Comparison of ENCODE assay signal across 20 mouse cellular contexts in genomic region chr5:19306656-19307055, GRCm38 (mm10).
A peak's percentile ranks its signal among the peaks of the same experiment; 100 is the strongest.
DNase-seq lines count a peak whose midpoint lies in the region; ATAC-seq and TF ChIP-seq lines count a peak whose summit lies in the region.
"Had no signal": no experiment of that assay in that cellular context is flagged by ENCODE, and none has a peak within 500 bp of the region (broad histone marks: within the 10 kb centered on the region; RNA-seq: fewer than 3 reads in every experiment).

No protein-coding gene starts in this region.

- H3K27ac ChIP-seq in liver, postnatal 0 days (ENCODE audit: low read depth) = no peak overlapping the region
- H3K27ac ChIP-seq: embryonic facial prominence, embryonic 13.5 days; forebrain, embryonic 12.5 days; heart, embryonic 15.5 days; hindbrain, embryonic 13.5 days had no signal

- ATAC-seq in cerebellum, adult (ENCODE audit: insufficient number of reproducible peaks, low FRiP score, low TSS enrichment) = peak; percentile 49; the same call in 1 of the 2 replicates
- no peak for ATAC-seq in liver, postnatal 0 days
- ATAC-seq: CD4-positive, CD25-positive, alpha-beta regulatory T cell, adult 4 months; intestine, embryonic 16.5 days had no signal

- 73% methylated on average over 6 of the region's 6 CpGs for WGBS in liver, postnatal 0 days (ENCODE audit: insufficient replicate concordance)

- H3K27me3 ChIP-seq in liver, postnatal 0 days (ENCODE audit: insufficient read depth, low read length) = no peaks in the 10 kb centered on the region
- H3K27me3 ChIP-seq: embryonic facial prominence, embryonic 13.5 days; forebrain, embryonic 12.5 days; heart, embryonic 15.5 days; hindbrain, embryonic 13.5 days had no signal

- no peaks in the 10 kb centered on the region for H3K4me1 ChIP-seq in liver, postnatal 0 days (ENCODE audit: insufficient read depth)
- H3K4me1 ChIP-seq: embryonic facial prominence, embryonic 13.5 days; forebrain, embryonic 12.5 days; heart, embryonic 15.5 days; hindbrain, embryonic 13.5 days had no signal

- no peak overlapping the region for H3K4me3 ChIP-seq in liver, postnatal 0 days (ENCODE audit: low read depth, low read length)
- H3K4me3 ChIP-seq: embryonic facial prominence, embryonic 13.5 days; forebrain, embryonic 12.5 days; heart, embryonic 15.5 days; hindbrain, embryonic 13.5 days had no signal

- H3K9ac ChIP-seq in liver, postnatal 0 days (replicated peaks) = no peak overlapping the region
- H3K9ac ChIP-seq: embryonic facial prominence, embryonic 13.5 days; forebrain, embryonic 12.5 days; heart, embryonic 15.5 days; hindbrain, embryonic 13.5 days had no signal

- no peak overlapping the region for H3K4me2 ChIP-seq in liver, postnatal 0 days (ENCODE audit: low read depth, low read length)
- H3K4me2 ChIP-seq: embryonic facial prominence, embryonic 13.5 days; forebrain, embryonic 12.5 days; heart, embryonic 11.5 days; heart, embryonic 15.5 days; hindbrain, embryonic 13.5 days had no signal

- TF ChIP-seq CTCF in liver, postnatal 0 days (IDR thresholded peaks at IDR 0.05; ENCODE audit: low read depth) = no peak

- no peaks in the 10 kb centered on the region for H3K9me3 ChIP-seq in liver, postnatal 0 days (ENCODE audit: low read length)
- H3K9me3 ChIP-seq: embryonic facial prominence, embryonic 13.5 days; forebrain, embryonic 12.5 days; G1E; heart, embryonic 15.5 days; hindbrain, embryonic 13.5 days had no signal

- no peak for TF ChIP-seq EP300 in liver, postnatal 0 days (IDR thresholded peaks at IDR 0.05; ENCODE audit: low read depth)

- no peaks in the 10 kb centered on the region for H3K36me3 ChIP-seq in liver, postnatal 0 days (replicated peaks; ENCODE audit: insufficient read depth, low read length)
- H3K36me3 ChIP-seq: embryonic facial prominence, embryonic 13.5 days; forebrain, embryonic 12.5 days; G1E; heart, embryonic 15.5 days; hindbrain, embryonic 13.5 days had no signal

- no peak for DNase-seq in cerebellum, postnatal 4 days (ENCODE audit: low spot score in 2 of 2)
- DNase-seq in cerebellum, adult 11-12 months = peak; percentile 10
- peak; percentile 30 for DNase-seq in cerebellum, adult 9-11 months
- peak; percentile 4 to 19 for DNase-seq in cerebellum, postnatal 36 days
- no peak for DNase-seq in liver, postnatal 0 days
- no peak for DNase-seq in adrenal gland, adult (ENCODE audit: inconsistent age in 2 of 2, low spot score in 1 of 2)
- DNase-seq: adrenal gland, postnatal 10 days; B cell, adult 2 months; heart, adult 18-20 months; heart, postnatal 14 days; kidney, adult 2 months had no signal

Comparison
In these comparisons a context has a peak if more than half of its experiments do, and no peak if none do; other contexts are left out.
1. DNase-seq: peak in cerebellum, adult 11-12 months (single experiment), cerebellum, adult 9-11 months (single experiment) and cerebellum, postnatal 36 days (2 of 2); none in cerebellum, postnatal 4 days (0 of 2), liver, postnatal 0 days (single experiment) and adrenal gland, adult (0 of 2).